Mouse (Mus musculus) embryonic fibroblast, embryonic 13.5 days (primary cell): Measurements from ENCODE around the gene Tor1b. TPM values are rescaled to one million over a fixed set of nuclear protein-coding genes. Genes with fewer than 3 reads are reported as not detected.

Experiments used
- H3K27ac ChIP-seq: 2 replicates; pipeline ENCODE4 v1.5.1; 2012; ENCODE audit warnings: low read length, control low read depth, inconsistent platforms; ENCODE audit not compliant: insufficient read depth
- H3K4me1 ChIP-seq: 2 replicates; pipeline ENCODE4 v1.6.1; 2011; ENCODE audit warnings: low read length; ENCODE audit not compliant: control insufficient read depth, insufficient read depth
- H3K4me3 ChIP-seq: 2 replicates; pipeline ENCODE4 v1.5.1; 2011; ENCODE audit warnings: mild to moderate bottlenecking, control low read depth, low read length; ENCODE audit not compliant: insufficient read depth
- CTCF ChIP-seq: IDR thresholded peaks from 2 replicates; pipeline ENCODE4 v1.5.1; 2011; ENCODE audit warnings: mild to moderate bottlenecking, control low read depth, low read length, moderate library complexity, borderline replicate concordance; ENCODE audit not compliant: insufficient read depth
- POLR2A ChIP-seq: IDR thresholded peaks from 2 replicates; pipeline ENCODE4 v1.6.1; 2011; ENCODE audit warnings: low read depth, mild to moderate bottlenecking, control low read depth, low read length, moderate library complexity
- polyA plus RNA-seq: library from polyadenylated mRNA; stranded (reverse); fragments of >200 nt; gene quantifications from 2 replicates; pipeline ENCODE4 v1.2.4, GENCODE M21; 2011; ENCODE audit warnings: low read depth; ENCODE audit not compliant: missing spikeins, insufficient read length

Gene Tor1b
- polyA plus RNA-seq, 1 experiment, result 47.1 TPM

DNA sequence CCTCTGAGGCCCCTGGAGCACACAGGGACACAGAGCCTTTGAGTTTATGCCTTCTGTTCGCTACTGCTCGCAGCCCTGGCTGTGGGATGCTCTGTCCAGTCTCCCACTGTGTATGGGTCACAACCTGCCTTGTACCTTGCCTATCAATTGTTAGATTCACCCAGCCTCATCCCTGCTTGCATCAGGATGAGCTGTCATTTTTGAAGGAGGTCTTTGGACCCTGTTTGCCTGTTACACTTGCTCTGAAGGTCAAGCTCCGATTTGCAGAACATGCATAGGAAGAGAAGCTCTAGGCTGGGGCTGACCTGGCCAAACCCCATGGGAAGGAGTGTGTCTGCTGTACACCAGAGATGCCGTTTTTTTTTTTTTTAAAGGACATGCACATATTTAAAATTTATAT lies 4.8 kb downstream of the Tor1b start:
- Histone ChIP-seq H3K4me1 (no peaks in the 10 kb centered on the region), H3K4me3 (no peak overlapping the region), H3K27ac (no peak overlapping the region)
- TF ChIP-seq CTCF (no peak), POLR2A (no peak)

DNA sequence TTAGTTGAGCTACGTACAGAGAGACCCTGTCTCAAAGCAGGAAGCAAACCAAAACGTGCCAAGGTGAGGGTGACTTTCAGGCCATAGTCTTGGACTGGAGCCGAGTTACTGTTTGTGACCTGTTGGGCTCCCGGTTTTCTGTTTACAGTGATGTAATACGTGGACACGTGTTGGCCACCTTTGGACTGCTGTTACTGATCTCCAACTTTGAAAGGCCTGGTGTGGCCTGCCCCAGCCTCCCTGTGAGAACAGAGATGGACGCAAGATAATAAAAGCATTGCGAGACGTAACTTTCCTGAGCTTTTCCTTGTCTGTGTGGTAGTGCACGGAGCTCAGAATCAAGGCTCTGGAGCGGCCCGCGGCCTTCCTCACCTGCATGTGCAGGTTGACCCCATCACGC lies 6.0 kb downstream of the Tor1b start:
- Histone ChIP-seq H3K4me3 (no peak overlapping the region), H3K27ac (no peak overlapping the region), H3K4me1 (no peaks in the 10 kb centered on the region)
- no peak for TF ChIP-seq POLR2A
- TF ChIP-seq CTCF, result no peak

DNA sequence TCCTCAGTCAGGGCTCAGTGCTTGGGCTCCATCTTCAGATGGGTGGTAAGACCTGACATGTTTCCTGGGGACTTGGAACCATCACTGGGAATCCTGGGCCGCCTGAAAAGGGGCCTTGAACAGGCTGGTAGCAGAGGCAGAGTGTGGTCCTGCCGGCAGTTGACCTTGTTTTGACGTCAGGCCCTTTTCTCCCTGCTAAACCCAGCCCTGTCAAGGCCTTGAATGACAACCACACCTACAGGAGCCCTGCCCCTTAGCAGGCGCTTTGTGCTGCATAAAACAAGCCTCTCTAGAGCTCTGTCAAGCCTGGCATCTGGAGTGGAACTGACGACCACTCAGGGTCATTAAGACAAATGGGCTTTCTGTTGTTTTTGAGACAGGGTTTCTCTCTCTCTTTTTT lies 7.1 kb downstream of the Tor1b start:
- Histone ChIP-seq H3K4me3 (no peak overlapping the region), H3K27ac (no peak overlapping the region), H3K4me1 (no peaks in the 10 kb centered on the region)
- TF ChIP-seq POLR2A (no peak), CTCF (no peak)

DNA sequence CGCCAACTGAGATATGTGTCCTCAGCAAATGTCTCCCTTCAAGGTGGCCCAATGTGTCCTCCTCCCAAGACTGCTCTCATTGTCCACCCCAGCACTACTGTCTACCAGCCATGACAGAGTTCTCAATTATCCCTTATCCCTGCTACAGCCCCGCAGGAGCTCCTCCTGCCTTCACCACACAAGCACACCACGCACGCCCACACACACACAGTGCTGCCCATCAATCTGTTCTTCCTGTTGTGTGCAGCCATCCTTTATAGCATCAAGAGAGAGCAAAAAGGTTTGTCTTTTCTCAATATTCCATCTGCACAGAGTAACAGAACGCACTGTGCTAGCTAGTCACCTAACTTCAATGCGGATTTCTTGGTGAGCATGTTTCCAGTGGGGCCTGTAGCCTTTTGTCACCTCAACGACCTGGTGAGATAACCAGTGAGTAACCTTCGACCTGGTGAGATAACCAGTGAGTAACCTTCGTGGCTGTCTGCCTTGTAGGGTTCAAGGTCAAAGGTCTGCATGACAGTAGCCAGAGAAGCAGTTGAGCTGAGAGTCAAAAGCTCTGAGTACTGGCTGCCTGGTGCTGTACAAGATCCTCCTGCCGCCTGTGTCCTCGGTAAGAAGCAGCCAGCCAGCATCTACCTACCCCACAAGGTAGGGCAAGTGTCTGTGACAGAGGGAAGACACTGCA lies 10.0 kb downstream of the Tor1b start:
- Histone ChIP-seq H3K27ac (no peak overlapping the region), H3K4me3 (no peak overlapping the region), H3K4me1 (no peaks in the 10 kb centered on the region; the same call in 1 of the 2 replicates)
- TF ChIP-seq POLR2A (no peak), CTCF (no peak)

- Histone ChIP-seq H3K4me1 (no peaks in the 10 kb centered on the region; the same call in 1 of the 2 replicates), H3K4me3 (no peak overlapping the region), H3K27ac (no peak overlapping the region)
- TF ChIP-seq POLR2A, result no peak
- no peak for TF ChIP-seq CTCF
Measured at GRCm38 (mm10) chr2:30965627-30966026, 12.9 kb downstream of the Tor1b start.

DNA sequence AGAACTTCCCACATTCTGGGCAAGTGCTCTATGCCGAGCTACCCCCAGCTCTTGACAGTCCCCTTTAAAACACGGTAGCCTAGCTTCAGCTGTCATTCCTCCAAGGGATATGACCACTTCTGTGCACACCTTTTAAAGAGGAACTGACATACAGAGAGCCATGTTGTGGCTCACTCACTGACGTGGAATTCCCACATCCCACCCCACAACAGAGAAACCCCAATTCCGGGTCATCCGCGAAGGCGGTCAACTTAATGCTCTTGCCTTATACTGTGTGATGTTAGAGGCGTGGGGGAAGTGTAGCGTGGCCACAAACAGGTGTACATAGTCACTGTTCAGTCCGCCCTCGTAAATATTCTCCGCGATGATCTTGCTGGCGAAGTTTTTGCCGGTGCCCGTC lies 14.1 kb downstream of the Tor1b start:
- Histone ChIP-seq H3K4me1 (no peaks in the 10 kb centered on the region; the same call in 1 of the 2 replicates), H3K27ac (no peak overlapping the region), H3K4me3 (peak overlapping the region; percentile 72)
- no peak for TF ChIP-seq CTCF
- no peak for TF ChIP-seq POLR2A

DNA sequence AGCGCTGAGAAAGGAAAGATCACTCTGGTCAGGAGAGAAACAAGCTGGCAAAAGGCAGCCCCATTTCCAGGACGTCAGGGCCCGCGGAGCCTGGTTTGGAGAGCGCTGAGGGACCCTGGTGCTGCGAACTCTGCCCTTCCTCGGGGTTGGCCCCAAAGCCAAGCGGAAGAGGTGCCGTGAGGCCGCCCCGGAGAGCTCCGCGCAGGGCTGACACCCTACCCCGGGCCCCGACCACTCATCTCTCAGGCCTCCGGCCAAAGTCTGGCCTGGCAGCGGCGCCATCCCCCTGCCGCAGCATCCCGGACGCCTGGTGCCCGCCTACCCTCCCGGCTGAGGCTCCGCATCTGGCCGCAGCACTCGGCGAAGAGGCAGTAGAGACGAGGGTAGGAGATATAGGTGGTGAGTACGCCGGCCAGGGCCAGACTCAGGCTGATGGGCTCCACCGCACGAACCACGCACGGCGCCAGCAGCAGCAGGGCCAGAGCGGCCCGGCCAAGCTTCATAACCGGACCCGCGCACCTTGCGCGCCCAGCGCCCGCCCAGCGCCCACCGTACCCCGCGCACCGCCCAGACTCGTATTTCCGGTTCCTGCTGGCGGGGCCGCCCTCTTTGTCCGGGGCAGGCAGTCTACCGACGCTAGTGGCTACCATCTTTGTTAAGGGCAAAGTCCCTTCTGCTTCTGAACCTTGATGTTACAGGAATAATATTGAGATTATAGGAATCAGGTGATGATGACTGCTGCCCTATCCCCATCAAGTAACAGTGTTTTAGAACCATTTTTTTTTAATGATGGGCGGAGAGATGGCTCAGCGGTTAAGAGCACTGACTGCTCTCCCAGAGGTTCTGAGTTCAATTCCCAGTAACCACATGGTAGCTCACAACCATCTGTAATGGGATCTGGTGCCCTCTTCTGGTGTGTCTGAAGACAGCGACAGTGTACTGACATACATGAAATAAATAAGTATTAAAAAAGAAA lies 14.9 kb downstream of the Tor1b start, which contains the start of gene Tor1a:
Gene Tor1a, minus strand, starts transcription at position 582 of the 976 bp plus-strand sequence.
- Histone ChIP-seq H3K27ac (no peak within 1 kb of the TSS), H3K4me3 (peak within 1 kb of the TSS; percentile 72), H3K4me1 (no peaks in the 10 kb centered on the region; the same call in 1 of the 2 replicates)
- TF ChIP-seq POLR2A (peak; percentile 84), CTCF (no peak)

- H3K27ac ChIP-seq, result no peak within 1 kb of the TSS
- TF ChIP-seq CTCF, result no peak
- TF ChIP-seq POLR2A, result peak; percentile 82
- H3K4me3 ChIP-seq, result peak within 1 kb of the TSS; percentile 84
- no peaks in the 10 kb centered on the region for H3K4me1 ChIP-seq
Measured at GRCm38 (mm10) chr2:30981790-30982513, 29.2 kb downstream of the Tor1b start, which contains the start of the genes BC005624 and Usp20. Gene BC005624 (minus strand): TSS chr2:30982201. Gene Usp20 (plus strand): TSS chr2:30982279.

DNA sequence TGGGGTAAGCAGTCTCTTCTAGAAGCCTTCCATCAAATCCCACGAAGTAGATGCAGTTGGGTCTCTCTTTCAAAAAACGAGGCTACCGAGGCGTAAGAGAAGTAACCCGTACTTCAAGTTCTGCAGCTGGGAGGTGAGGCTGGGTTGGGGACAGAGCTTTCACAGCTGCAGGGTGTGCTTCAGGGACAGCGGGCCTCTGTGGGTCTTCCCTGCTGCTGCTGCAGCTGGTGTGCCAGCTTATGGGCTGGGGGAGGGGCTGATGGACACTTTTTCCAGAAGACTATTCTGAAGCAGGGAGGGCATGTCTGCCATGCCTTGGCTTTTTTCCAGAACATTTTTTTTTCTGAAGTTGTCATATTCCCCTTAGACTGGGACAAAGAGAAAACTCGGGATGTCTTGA lies 30.3 kb downstream of the Tor1b start:
- Histone ChIP-seq H3K4me1 (no peaks in the 10 kb centered on the region), H3K27ac (no peak overlapping the region), H3K4me3 (peak overlapping the region; percentile 68)
- TF ChIP-seq POLR2A, result no peak
- no peak for TF ChIP-seq CTCF
